Mouse (Mus musculus) layer of hippocampus, adult 2 months (tissue): ENCODE results near the gene Col16a1. TPM values are rescaled to one million over a fixed set of nuclear protein-coding genes. Genes with fewer than 3 reads are reported as not detected.

ENCODE experiments used
- DNase-seq, 2 experiments: peaks; one replicate each; pipeline ENCODE4 v3.0.0; 2022; ENCODE audit warnings: low spot score in 2 of 2
- H3K27ac ChIP-seq: fragments of 200-600 bp; 2 replicates; pipeline ENCODE4 v1.8.1; 2022
- H3K4me3 ChIP-seq: fragments of 200-600 bp; 2 replicates; pipeline ENCODE4 v1.8.1; 2022; ENCODE audit warnings: mild to moderate bottlenecking
- CTCF ChIP-seq: fragments of 200-600 bp; conservative IDR thresholded peaks from 2 replicates; pipeline ENCODE4 v1.8.1; 2022; ENCODE audit warnings: antibody characterized with exemption, mild to moderate bottlenecking, moderate library complexity
- total RNA-seq, 2 experiments: library from RNA; stranded (reverse); gene quantifications; 2 replicates each; pipeline ENCODE4 v1.2.3; 2021

Col16a1 gene
- total RNA-seq, 2 experiments from 2014 or later = 14.5 to 15.2 TPM

DNA sequence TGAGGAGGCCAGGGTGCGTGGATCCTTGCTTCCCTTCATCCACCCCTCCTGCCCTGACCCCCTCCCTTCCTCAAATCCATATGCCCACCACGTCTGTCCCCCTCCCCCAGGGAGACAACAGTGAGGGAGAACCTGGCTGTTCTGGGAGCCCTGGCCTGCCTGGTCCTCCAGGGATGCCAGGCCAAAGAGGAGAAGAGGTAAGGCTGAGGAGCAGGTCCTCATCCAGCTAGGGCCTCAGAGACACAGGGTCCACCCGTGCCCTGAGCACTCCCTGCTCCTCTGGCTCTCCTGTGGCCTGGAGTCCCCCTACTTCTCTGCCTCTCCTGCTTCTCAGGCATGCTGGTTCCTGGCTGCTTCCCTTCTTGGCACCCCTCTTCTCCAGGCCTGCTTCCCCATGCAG is 31.9 kb downstream of the Col16a1 start:
- no peak for DNase-seq
- Histone ChIP-seq H3K27ac (no peak overlapping the region), H3K4me3 (no peak overlapping the region)
- no peak for TF ChIP-seq CTCF

DNA sequence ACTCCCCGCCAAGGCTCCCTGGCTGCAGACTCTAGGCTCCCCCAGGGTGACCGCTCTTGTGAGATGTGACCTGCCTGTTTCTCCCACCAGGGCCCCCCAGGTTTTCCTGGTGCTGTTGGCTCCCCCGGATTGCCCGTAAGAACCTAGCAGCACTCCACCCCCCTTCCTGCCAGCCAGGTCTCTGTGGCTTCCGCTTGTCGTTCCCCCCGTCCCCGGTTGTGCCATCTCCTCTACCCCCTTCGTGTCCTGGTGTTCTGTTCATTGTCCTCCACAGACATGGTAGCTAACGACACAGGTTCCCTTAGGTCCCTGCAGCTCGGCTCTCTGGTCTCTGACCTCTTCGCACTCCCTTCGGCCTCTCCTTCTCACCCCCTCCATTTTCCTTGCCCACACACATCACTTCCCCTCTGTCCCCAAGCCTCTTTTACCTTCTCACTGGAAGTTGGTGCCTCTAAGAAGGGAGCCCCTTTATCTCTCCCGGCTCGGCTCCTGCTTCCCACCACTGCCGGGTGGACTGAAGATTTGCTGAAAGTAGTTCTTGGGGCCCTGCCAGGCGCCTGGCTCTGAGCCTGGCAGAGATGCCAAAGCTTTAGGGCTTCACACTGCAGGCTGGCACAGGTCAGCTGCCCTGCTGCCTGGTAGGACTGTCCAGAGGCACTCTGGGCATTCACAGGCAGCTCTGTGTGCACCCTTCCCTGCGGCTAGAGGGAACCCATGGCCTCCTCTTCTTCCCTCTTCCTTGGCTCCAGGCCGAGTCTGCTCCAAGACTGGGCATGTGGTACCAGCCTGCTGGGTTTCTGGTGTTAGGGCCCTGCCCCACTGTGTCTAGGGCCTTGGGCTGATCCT is 33.9 kb downstream of the Col16a1 start:
- Histone ChIP-seq H3K4me3 (no peak overlapping the region), H3K27ac (peak overlapping the region; percentile 10; the same call in 1 of the 2 replicates)
- DNase-seq = peak; percentile 54 to 57
- TF ChIP-seq CTCF = 0 out of 2 replicates have a peak, but pooled peaks have one; percentile 16

DNA sequence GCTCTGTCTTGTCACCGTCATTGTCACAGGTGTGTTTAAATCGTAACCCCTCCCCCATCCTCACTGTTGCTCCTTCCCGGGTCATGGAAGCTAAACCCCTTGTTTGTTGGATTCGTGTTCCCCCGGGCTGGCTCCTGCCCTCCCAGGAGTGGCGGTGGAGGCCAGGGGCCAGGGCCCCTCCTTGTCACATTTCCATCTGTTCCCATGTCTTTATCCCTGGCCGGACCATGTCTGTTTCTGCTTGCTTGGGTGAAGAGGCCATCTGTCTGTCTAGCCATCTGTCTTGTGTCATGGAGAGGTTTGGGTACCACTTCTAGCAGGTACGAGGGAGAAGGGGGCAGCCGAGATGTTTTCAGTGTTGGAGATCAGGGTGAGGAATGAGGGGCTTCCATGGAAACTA is 34.6 kb downstream of the Col16a1 start:
- DNase-seq = no peak
- no peak for TF ChIP-seq CTCF
- H3K4me3 ChIP-seq = no peak overlapping the region
- peak overlapping the region; percentile 10; the same call in 1 of the 2 replicates for H3K27ac ChIP-seq

DNA sequence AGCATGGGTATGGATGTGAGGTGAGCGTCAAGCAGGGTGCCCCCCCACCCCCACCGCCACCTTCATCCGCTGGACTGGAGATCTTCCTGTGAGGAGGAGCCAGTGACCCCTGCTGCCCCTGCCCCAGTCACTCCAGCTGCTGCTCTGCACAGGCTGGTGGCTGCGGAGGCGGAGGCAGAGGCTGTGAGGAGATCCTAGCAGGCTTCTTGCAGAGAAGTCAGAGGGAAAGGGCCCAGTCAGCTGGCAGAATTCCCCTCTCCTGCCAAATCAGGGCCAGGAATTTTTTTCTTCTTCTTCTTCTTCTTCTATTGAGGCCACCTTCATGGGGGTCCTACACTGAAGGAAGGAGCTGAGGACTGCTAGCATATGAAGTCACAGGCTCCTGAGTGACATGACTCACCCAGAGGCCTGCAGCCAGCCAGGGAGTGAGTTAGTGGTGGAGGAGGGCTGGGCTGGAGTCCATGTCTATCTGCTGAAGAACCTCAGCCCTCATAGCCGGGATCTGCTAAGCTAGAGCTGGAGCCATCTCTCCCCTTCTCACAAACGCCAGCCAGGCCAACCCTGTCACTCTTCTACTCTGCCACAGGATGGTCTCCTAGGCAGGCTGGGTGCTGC is 36.8 kb downstream of the Col16a1 start:
- no peak for DNase-seq
- no peak for TF ChIP-seq CTCF

DNA sequence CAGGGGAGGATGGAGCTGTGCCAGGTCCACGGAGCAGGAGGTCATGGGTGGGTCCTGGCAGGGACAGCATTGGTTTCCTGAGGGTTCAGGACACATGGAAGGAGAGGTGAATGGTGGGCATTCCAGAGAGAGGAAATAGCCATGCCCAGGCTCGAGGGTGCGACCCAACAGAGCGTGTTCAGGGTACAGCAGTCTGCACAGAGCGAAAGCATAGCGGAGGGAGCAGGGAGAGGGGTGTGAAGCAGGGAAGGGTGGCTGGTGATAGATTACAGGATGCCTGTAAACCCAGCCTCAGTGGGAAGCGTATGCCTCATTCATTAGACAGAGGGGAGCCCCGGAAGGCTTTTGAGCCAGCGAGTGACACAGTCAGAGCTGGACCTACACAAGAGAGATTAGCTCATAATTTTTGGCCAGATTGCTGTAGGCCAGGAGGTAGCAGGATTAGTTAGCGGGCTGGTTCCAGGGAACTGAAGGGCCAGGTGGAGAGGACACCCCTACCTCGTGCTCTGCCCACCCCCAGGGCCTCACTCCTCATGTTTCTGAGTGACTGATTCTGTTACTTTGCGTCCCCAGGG is 37.7 kb downstream of the Col16a1 start:
- no peak for DNase-seq
- Histone ChIP-seq H3K27ac (no peak overlapping the region), H3K4me3 (no peak overlapping the region)
- TF ChIP-seq CTCF = no peak

More for the DNA sequence above, 36.8 kb downstream of the Col16a1 start:
- no peak overlapping the region for H3K4me3 ChIP-seq
- no peak overlapping the region for H3K27ac ChIP-seq

DNA sequence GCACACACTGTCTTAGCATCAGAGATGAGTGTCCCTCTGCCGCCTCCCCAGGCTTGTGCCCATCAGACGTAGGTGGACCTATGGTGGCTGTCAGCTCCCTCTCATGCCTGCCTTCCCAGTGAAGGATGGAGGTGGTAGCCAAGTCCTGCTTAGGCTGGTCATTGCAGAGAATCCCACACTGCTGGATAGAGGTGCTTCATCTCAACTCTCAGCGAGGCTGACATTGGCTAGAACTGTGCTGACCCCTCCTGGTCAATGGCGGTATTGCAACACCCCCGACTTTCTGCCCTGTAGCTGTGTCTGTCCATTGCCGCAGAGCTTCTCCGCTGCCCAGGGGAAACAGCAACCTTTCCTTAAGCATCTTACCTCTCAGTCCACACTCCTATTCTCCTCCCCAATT is 39.7 kb downstream of the Col16a1 start:
- Histone ChIP-seq H3K4me3 (no peak overlapping the region), H3K27ac (no peak overlapping the region)
- DNase-seq = peak; percentile 84 to 99
- peak; percentile 100 for TF ChIP-seq CTCF

DNA sequence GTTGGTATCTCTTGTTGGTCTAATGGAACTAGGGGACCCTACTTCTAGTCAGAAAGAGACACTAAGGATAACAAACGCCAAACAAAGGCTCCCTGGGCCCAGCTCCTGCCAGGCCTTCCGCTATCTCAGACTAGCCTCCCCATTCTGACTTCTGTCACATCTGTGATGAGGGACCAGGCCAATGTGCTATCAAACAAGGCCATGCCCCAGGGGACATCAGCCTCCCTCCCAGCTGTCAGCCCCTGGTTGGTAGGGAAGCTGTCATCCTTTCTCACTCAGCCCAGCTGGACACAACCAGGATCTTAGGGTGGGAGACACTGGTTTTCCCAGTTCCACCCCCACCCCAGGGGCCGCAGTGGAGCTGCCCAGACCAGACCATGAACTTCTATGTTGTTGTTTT is 47.5 kb downstream of the Col16a1 start:
- H3K27ac ChIP-seq = no peak overlapping the region
- H3K4me3 ChIP-seq = no peak overlapping the region
- TF ChIP-seq CTCF = no peak
- no peak for DNase-seq

DNA sequence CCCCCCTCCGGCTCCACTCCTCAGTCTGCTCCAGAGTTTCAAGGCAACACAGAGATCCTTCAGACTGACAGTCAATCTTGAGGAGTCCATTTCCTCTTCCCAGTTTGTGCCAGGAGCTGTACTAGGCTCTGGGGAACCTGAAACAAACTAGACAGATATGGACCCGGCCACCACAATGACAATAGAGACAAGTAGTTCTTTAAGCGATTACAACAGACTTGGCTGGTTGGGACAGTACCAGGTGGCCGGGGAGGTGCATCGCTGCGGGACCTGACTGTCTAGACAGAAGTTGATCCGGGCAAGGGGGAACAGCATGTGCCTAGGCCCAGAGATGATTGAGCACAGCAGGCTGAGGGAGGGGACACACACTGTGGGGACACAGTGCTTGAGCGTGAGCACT is 53.5 kb downstream of the Col16a1 start:
- no peak for DNase-seq
- H3K27ac ChIP-seq = peak overlapping the region; percentile 10; the same call in 1 of the 2 replicates
- H3K4me3 ChIP-seq = no peak overlapping the region
- TF ChIP-seq CTCF = no peak

DNA sequence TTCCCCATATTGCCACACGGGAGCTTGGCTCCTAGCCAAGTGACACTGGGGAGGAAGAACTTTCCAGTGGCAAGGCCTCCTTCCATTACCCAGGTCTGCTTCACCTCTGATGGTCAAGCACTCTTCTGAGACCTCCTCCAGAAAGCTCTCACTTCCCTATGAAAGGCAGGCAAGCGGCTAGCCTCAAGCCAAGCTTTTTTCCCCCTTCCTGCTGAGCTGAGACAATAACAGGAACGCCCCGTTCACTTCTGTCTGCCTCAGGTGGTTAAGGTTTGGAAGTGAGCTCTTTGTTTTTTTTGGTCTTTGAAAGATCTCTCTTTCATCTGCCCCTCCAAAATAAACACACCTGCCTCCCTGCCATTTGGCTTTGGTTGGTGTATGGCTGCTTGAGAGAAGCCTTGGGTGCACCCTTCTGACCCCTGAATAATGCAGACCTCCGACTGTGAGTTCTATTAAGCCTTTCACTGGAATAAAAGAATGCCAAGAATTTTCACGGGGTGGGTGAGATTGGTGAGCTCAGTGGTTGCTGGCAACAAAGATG is 54.5 kb downstream of the Col16a1 start, which contains the start of gene Pef1:
Pef1 (plus strand) TSS at position 448 of the 541 bp plus-strand sequence.
- TF ChIP-seq CTCF = no peak
- peak within 1 kb of the TSS; percentile 10; the same call in 1 of the 2 replicates for H3K27ac ChIP-seq
- no peak within 1 kb of the TSS for H3K4me3 ChIP-seq
- no peak for DNase-seq

DNA sequence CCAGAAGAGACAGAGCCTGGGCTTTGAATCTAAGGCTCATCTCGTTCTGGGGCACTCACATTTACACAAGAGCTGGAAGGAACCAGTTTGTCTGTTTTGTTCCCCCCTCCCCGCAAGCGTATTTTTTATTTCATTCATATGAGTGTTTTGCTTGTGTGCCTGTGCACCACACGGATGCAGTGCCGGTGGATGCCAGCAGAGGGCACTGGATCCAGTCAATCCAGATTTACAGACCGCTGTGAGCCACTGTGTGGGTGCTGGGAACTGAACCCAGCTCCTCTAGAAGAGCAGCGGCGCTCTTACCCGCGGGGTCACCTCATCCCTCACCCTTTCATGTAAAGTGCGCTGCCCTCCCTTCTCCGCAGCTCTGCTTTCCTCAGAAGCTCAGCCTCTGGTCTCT is 56.0 kb downstream of the Col16a1 start:
- no peak for DNase-seq
- no peak overlapping the region for H3K27ac ChIP-seq
- peak; percentile 56 for TF ChIP-seq CTCF
- H3K4me3 ChIP-seq = no peak overlapping the region

DNA sequence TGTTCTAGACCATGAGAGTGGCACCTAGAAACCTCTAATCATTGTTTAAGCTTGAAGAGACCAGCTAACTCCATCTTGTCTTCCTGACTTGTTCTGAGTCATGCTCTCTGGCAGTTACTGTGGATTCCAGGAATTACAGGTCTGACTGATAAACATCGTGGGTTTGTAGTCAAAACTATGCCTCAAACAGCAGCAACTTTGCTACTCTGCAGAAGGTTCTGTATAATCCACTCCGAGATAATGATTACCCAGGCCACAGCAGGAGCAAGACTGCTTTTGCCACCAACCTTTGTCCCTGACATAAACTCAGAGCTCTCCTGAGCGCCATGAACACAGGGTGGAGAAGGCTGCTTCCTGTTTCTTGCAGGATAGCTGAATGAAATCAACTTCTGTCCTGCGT is 56.9 kb downstream of the Col16a1 start:
- no peak for DNase-seq
- Histone ChIP-seq H3K4me3 (no peak overlapping the region), H3K27ac (no peak overlapping the region)
- TF ChIP-seq CTCF = no peak

DNA sequence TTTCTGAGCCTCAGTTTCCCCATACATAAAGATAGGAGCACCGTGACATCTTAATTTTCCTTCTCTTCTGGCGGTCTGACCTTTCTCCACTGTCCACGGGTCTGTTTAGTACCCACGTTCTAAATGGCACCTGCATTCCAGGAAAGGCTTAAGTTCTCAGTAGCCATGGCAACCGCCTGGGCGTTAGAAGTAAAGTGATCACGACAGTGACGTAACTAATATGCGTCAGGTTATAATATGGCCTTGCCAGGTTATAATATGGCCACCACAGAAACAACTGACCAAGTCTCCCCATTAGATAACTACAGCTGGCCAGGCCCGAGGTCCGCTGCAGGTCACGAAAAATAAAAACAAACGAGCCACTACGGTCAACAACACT is 59.4 kb downstream of the Col16a1 start:
- no peak for TF ChIP-seq CTCF
- H3K27ac ChIP-seq = peak overlapping the region; percentile 94
- H3K4me3 ChIP-seq = peak overlapping the region; percentile 76
- no peak for DNase-seq
